Mouse (Mus musculus) liver, adult 2 months (tissue): ENCODE results near the gene Agrp.
A peak's percentile ranks its signal among the peaks of the same experiment; 100 is the strongest.

Experiments used
- CTCF ChIP-seq: fragments of 200-500 bp; IDR thresholded peaks from 2 replicates; pipeline ENCODE4 v1.5.1; 2011; ENCODE audit warnings: low read depth, low read length, control low read depth
- POLR2A ChIP-seq: fragments of 200-500 bp; IDR thresholded peaks from 2 replicates; pipeline ENCODE4 v1.6.1; 2011; ENCODE audit warnings: low read length, control low read depth; ENCODE audit not compliant: insufficient read depth; ENCODE audit errors: extremely low read depth

DNA sequence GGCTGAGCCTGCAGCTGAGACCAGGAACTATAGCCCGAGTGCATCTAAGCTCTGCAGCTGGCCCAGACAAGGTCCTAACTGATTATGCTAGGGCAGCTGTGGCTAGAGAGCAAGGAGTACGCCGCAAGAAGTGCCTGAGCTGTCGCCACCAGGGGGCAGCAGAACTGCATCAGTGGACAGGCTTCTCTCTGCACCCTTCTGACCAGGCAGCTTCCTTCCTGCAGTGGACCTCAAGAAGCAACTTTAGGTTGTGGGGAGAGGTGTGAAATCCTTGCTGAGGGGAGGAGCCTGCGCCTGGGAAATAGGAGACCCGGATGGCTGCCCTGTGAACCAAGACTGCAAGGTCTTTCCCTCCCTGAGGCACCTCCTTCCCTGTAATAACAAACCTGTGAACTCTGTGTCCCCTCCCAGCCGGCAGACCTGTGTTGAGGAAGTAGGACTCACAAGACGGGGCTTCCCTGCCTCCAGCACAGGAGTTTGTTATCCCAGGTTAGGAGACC, 14.7 kb downstream of the Agrp start:
- TF ChIP-seq CTCF (peak; percentile 100), POLR2A (no peak)
